Mouse (Mus musculus) hindbrain, postnatal 0 days (tissue): ENCODE measurements around the gene Atp2a2. TPM values are rescaled to one million over a fixed set of nuclear protein-coding genes. Genes with fewer than 3 reads are reported as not detected.
"Not testable (repeated sequence)": the region's sequence is repeated elsewhere in the genome, so short reads cannot be mapped to it uniquely, and the experiment has no call there.

Experiments used
- ATAC-seq: fragments of 200-750 bp; cut with Nextera tagmentation; 2 replicates; pipeline ENCODE4 v1.8.0; 2017; ENCODE audit warnings: mild to moderate bottlenecking, moderate TSS enrichment, moderate library complexity
- DNase-seq: peaks from one replicate; pipeline ENCODE4 v3.0.0-alpha.2; 2015; ENCODE audit warnings: low spot score
- H3K27ac ChIP-seq: fragments of 300-500 bp; sonication (generic); 2 replicates; pipeline ENCODE4 v1.5.1; 2014; ENCODE audit warnings: mild to moderate bottlenecking
- H3K27me3 ChIP-seq: fragments of 300-500 bp; sonication (generic); 2 replicates; pipeline ENCODE4 v1.6.1; 2014; ENCODE audit warnings: low read length, mixed read lengths; ENCODE audit not compliant: insufficient read depth
- H3K36me3 ChIP-seq: fragments of 300-500 bp; sonication (generic); 2 replicates; pipeline ENCODE4 v1.6.1; 2014; ENCODE audit warnings: low read length, mixed read lengths; ENCODE audit not compliant: insufficient read depth
- H3K4me1 ChIP-seq: fragments of 300-500 bp; sonication (generic); 2 replicates; pipeline ENCODE4 v1.6.1; 2014; ENCODE audit warnings: antibody characterized with exemption, low read length, mixed read lengths; ENCODE audit not compliant: insufficient read depth
- H3K4me2 ChIP-seq: fragments of 300-500 bp; sonication (generic); 2 replicates; pipeline ENCODE4 v1.6.1; 2014; ENCODE audit warnings: low read depth, mild to moderate bottlenecking, low read length, moderate library complexity, mixed read lengths
- H3K4me3 ChIP-seq: fragments of 300-500 bp; sonication (generic); 2 replicates; pipeline ENCODE4 v1.5.1; 2014; ENCODE audit warnings: low read length
- H3K9ac ChIP-seq: fragments of 300-500 bp; sonication (generic); replicated peaks from 2 replicates; pipeline ENCODE4 v1.6.1; 2014; ENCODE audit warnings: mild to moderate bottlenecking, low read length, moderate library complexity, mixed read lengths
- H3K9me3 ChIP-seq: fragments of 300-500 bp; sonication (generic); 2 replicates; pipeline ENCODE4 v1.6.1; 2016; ENCODE audit warnings: low read length, mixed read lengths
- CTCF ChIP-seq: IDR thresholded peaks from 2 replicates; pipeline ENCODE4 v1.5.1; 2016; ENCODE audit warnings: antibody characterized with exemption, control low read depth, low read depth
- WGBS: fragments of 180-500 bp; shearing (Covaris S2); extraction: QIAGEN DNeasy Blood & Tissue Kit; methylation state at CpG from one replicate; pipeline ENCODE4 v1.1.7; 2014; 5-methylcytosine and 5-hydroxymethylcytosine counted together
- polyA plus RNA-seq: library from polyadenylated mRNA; unstranded; fragments of >200 nt; fragmentation: Nextera tagmentation; extraction: Ambion mirVana; gene quantifications from 2 replicates; pipeline ENCODE4 v1.2.1, GENCODE M21; 2015
- total RNA-seq: library from RNA; depleted of rRNA; stranded (reverse); fragments of >200 nt; gene quantifications from 2 replicates; pipeline ENCODE4 v1.2.3, GENCODE M21; 2014

Gene Atp2a2
- total and polyA plus RNA-seq, 2 experiments from 2014 or later, result 47.4 to 200 TPM

GRCm38 (mm10) chr5:122487825-122488224, 14.2 kb downstream of the Atp2a2 start:
- Histone ChIP-seq H3K27ac (no peak overlapping the region), H3K4me3 (no peak overlapping the region), H3K9ac (no peak overlapping the region), H3K4me1 (no peaks in the 10 kb centered on the region), H3K36me3 (peaks cover 45% of the 10 kb centered on the region), H3K27me3 (no peaks in the 10 kb centered on the region), H3K4me2 (no peak overlapping the region), H3K9me3 (no peaks in the 10 kb centered on the region)
- TF ChIP-seq CTCF, result no peak
- ATAC-seq (no peak), DNase-seq (no peak)
- WGBS, result 75% methylated on average over 6 of the region's 6 CpGs

- peaks cover 54% of the 10 kb centered on the region for H3K36me3 ChIP-seq
- not testable (repeated sequence) for ATAC-seq, H3K9ac ChIP-seq, H3K27me3 ChIP-seq, H3K4me2 ChIP-seq, DNase-seq, H3K4me3 ChIP-seq, H3K9me3 ChIP-seq, H3K4me1 ChIP-seq, H3K27ac ChIP-seq
- WGBS, result 80% methylated on average over 5 of the region's 5 CpGs
- TF ChIP-seq CTCF, result 0 out of 2 replicates have a peak, but pooled peaks have one; percentile 14
These were observed 15.8 kb downstream of the Atp2a2 start for GRCm38 (mm10) chr5:122486243-122486642.

- Histone ChIP-seq H3K9ac (no peak overlapping the region), H3K9me3 (no peaks in the 10 kb centered on the region), H3K4me1 (no peaks in the 10 kb centered on the region), H3K4me2 (no peak overlapping the region), H3K4me3 (no peak overlapping the region), H3K27me3 (no peaks in the 10 kb centered on the region), H3K27ac (no peak overlapping the region), H3K36me3 (peaks cover 34% of the 10 kb centered on the region)
- DNase-seq (no peak), ATAC-seq (no peak)
- no peak for TF ChIP-seq CTCF
- 92% methylated on average over 6 of the region's 6 CpGs for WGBS
These were observed 19.2 kb downstream of the Atp2a2 start for GRCm38 (mm10) chr5:122482733-122483391.

GRCm38 (mm10) chr5:122481844-122482243, 20.2 kb downstream of the Atp2a2 start:
- H3K4me1 ChIP-seq, result no peaks in the 10 kb centered on the region
- WGBS, result 76% methylated on average over 5 of the region's 5 CpGs
- TF ChIP-seq CTCF, result no peak
- DNase-seq (no peak), ATAC-seq (no peak)
- no peak overlapping the region for H3K4me3 ChIP-seq
- no peak overlapping the region for H3K27ac ChIP-seq
- no peaks in the 10 kb centered on the region for H3K27me3 ChIP-seq
- H3K4me2 ChIP-seq, result no peak overlapping the region
- peaks cover 39% of the 10 kb centered on the region for H3K36me3 ChIP-seq
- no peaks in the 10 kb centered on the region for H3K9me3 ChIP-seq
- H3K9ac ChIP-seq, result no peak overlapping the region

- no peak for ATAC-seq
- H3K4me1 ChIP-seq, result no peaks in the 10 kb centered on the region
- 54% methylated on average over 2 of the region's 2 CpGs for WGBS
- H3K36me3 ChIP-seq, result peaks cover 33% of the 10 kb centered on the region
- H3K4me3 ChIP-seq, result no peak overlapping the region
- no peaks in the 10 kb centered on the region for H3K9me3 ChIP-seq
- H3K27ac ChIP-seq, result no peak overlapping the region
- H3K4me2 ChIP-seq, result no peak overlapping the region
- TF ChIP-seq CTCF, result no peak
- no peak overlapping the region for H3K9ac ChIP-seq
- no peak for DNase-seq
- no peaks in the 10 kb centered on the region for H3K27me3 ChIP-seq
These were observed 22.9 kb downstream of the Atp2a2 start for GRCm38 (mm10) chr5:122479131-122479530.

GRCm38 (mm10) chr5:122477492-122477891, 24.5 kb downstream of the Atp2a2 start:
- H3K9me3 ChIP-seq, result no peaks in the 10 kb centered on the region
- DNase-seq, result no peak
- H3K9ac ChIP-seq, result no peak overlapping the region
- no peaks in the 10 kb centered on the region for H3K27me3 ChIP-seq
- ATAC-seq, result no peak
- whole genome bisulfite sequencing, result 91% methylated on average over 3 of the region's 3 CpGs
- peaks cover 21% of the 10 kb centered on the region; the same call in 1 of the 2 replicates for H3K36me3 ChIP-seq
- H3K4me1 ChIP-seq, result no peaks in the 10 kb centered on the region
- H3K4me3 ChIP-seq, result no peak overlapping the region
- no peak for TF ChIP-seq CTCF
- H3K4me2 ChIP-seq, result no peak overlapping the region
- H3K27ac ChIP-seq, result no peak overlapping the region

GRCm38 (mm10) chr5:122476078-122476477, 25.9 kb downstream of the Atp2a2 start:
- WGBS, result 76% methylated on average over 3 of the region's 3 CpGs
- peaks cover 20% of the 10 kb centered on the region for H3K36me3 ChIP-seq

More at GRCm38 (mm10) chr5:122476078-122476477, 25.9 kb downstream of the Atp2a2 start:
- DNase-seq (no peak), ATAC-seq (no peak)
- Histone ChIP-seq H3K4me1 (no peaks in the 10 kb centered on the region), H3K9ac (no peak overlapping the region), H3K27me3 (no peaks in the 10 kb centered on the region), H3K9me3 (no peaks in the 10 kb centered on the region), H3K27ac (no peak overlapping the region), H3K4me2 (no peak overlapping the region), H3K4me3 (no peak overlapping the region)
- TF ChIP-seq CTCF, result no peak
